Mouse (Mus musculus) embryonic facial prominence, embryonic 14.5 days (tissue): ENCODE results near the gene Shank1. TPM values are rescaled to one million over a fixed set of nuclear protein-coding genes. Genes with fewer than 3 reads are reported as not detected.

Experiments
- ATAC-seq: fragments of 200-750 bp; cut with Nextera tagmentation; 2 replicates; pipeline ENCODE4 v1.8.0; 2017; ENCODE audit warnings: low read depth, moderate number of reproducible peaks, moderate TSS enrichment
- DNase-seq: peaks from one replicate; pipeline ENCODE4 v3.0.0-alpha.2; 2015; ENCODE audit warnings: low spot score
- H3K27ac ChIP-seq: fragments of 300-500 bp; sonication (generic); replicated peaks from 2 replicates; pipeline ENCODE4 v1.5.1; 2014; ENCODE audit warnings: low read depth, mild to moderate bottlenecking, low read length, moderate library complexity
- H3K27me3 ChIP-seq: fragments of 300-500 bp; sonication (generic); replicated peaks from 2 replicates; pipeline ENCODE4 v1.6.1; 2014; ENCODE audit warnings: low read length; ENCODE audit not compliant: control insufficient read depth, insufficient read depth
- H3K36me3 ChIP-seq: fragments of 300-500 bp; sonication (generic); 2 replicates; pipeline ENCODE4 v1.6.1; 2014; ENCODE audit warnings: low read length, mixed read lengths; ENCODE audit not compliant: control insufficient read depth, insufficient read depth
- H3K4me1 ChIP-seq: fragments of 300-500 bp; sonication (generic); 2 replicates; pipeline ENCODE4 v1.6.1; 2014; ENCODE audit warnings: antibody characterized with exemption, low read length; ENCODE audit not compliant: control insufficient read depth, insufficient read depth
- H3K4me2 ChIP-seq: fragments of 300-500 bp; sonication (generic); 2 replicates; pipeline ENCODE4 v1.6.1; 2014; ENCODE audit warnings: low read depth, mild to moderate bottlenecking, low read length, moderate library complexity, mixed read lengths
- H3K4me3 ChIP-seq: fragments of 300-500 bp; sonication (generic); 2 replicates; pipeline ENCODE4 v1.5.1; 2014; ENCODE audit warnings: low read depth, mild to moderate bottlenecking, low read length
- H3K9ac ChIP-seq: fragments of 300-500 bp; sonication (generic); 2 replicates; pipeline ENCODE4 v1.6.1; 2014; ENCODE audit warnings: low read depth, mild to moderate bottlenecking, low read length, moderate library complexity, mixed read lengths
- H3K9me3 ChIP-seq: fragments of 300-500 bp; sonication (generic); 2 replicates; pipeline ENCODE4 v1.6.1; 2016; ENCODE audit warnings: low read length; ENCODE audit not compliant: control insufficient read depth
- WGBS: fragments of 180-500 bp; shearing (Covaris S2); extraction: QIAGEN DNeasy Blood & Tissue Kit; methylation state at CpG from one replicate; pipeline ENCODE4 v1.1.7; 2014; 5-methylcytosine and 5-hydroxymethylcytosine counted together
- polyA plus RNA-seq: library from polyadenylated mRNA; unstranded; fragments of >200 nt; fragmentation: Nextera tagmentation; extraction: Ambion mirVana; gene quantifications from 2 replicates; pipeline ENCODE4 v1.2.1, GENCODE M21; 2014

The Shank1 gene
- polyA plus RNA-seq, 1 experiment from 2014 or later, result 3.7 TPM

GRCm38 (mm10) chr7:44326614-44327013 is 16.6 kb downstream of the Shank1 start:
- no peak overlapping the region for H3K4me3 ChIP-seq
- H3K4me2 ChIP-seq, result no peak overlapping the region
- no peak for DNase-seq
- WGBS, result 63% methylated on average over 6 of the region's 6 CpGs
- H3K27ac ChIP-seq, result no peak overlapping the region
- no peaks in the 10 kb centered on the region for H3K27me3 ChIP-seq
- ATAC-seq, result no peak
- no peak overlapping the region for H3K9ac ChIP-seq
- H3K9me3 ChIP-seq, result no peaks in the 10 kb centered on the region
- no peaks in the 10 kb centered on the region for H3K4me1 ChIP-seq
- no peaks in the 10 kb centered on the region for H3K36me3 ChIP-seq

GRCm38 (mm10) chr7:44332336-44332735 is 22.3 kb downstream of the Shank1 start:
- H3K4me1 ChIP-seq, result peaks cover 6% of the 10 kb centered on the region; the same call in 1 of the 2 replicates

DNA sequence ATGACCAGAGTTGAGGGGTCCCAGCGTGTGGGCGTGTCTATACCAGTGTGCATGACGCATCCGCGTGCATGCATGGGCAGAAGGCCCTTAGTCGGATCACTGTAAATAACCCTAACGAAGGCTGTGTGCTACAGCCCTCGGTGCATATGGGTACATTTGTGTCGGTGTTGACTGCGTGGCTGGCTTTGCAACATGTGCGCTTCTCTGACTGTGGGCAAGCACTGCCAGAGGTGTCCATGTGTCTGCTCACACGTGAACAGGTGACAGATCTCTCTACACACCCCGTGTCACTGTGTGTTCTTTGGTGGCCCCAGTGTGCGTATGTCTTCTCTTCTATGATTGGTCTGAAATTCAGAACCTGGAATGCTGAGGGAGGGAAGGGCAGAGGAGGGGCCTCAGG is 24.1 kb downstream of the Shank1 start:
- no peaks in the 10 kb centered on the region for H3K9me3 ChIP-seq
- no peak overlapping the region for H3K9ac ChIP-seq
- ATAC-seq, result no peak
- DNase-seq, result no peak
- H3K4me2 ChIP-seq, result no peak overlapping the region
- H3K36me3 ChIP-seq, result no peaks in the 10 kb centered on the region
- peaks cover 60% of the 10 kb centered on the region for H3K27me3 ChIP-seq
- H3K4me3 ChIP-seq, result no peak overlapping the region
- 69% methylated on average over 14 of the region's 14 CpGs for WGBS
- H3K4me1 ChIP-seq, result peaks cover 6% of the 10 kb centered on the region; the same call in 1 of the 2 replicates
- H3K27ac ChIP-seq, result no peak overlapping the region

More at GRCm38 (mm10) chr7:44332336-44332735, 22.3 kb downstream of the Shank1 start:
- H3K4me3 ChIP-seq, result no peak overlapping the region
- H3K9me3 ChIP-seq, result no peaks in the 10 kb centered on the region
- H3K27me3 ChIP-seq, result peaks cover 42% of the 10 kb centered on the region
- H3K9ac ChIP-seq, result no peak overlapping the region
- WGBS, result 59% methylated on average over 3 of the region's 3 CpGs
- no peak for ATAC-seq
- no peak for DNase-seq
- no peaks in the 10 kb centered on the region for H3K36me3 ChIP-seq
- H3K4me2 ChIP-seq, result no peak overlapping the region
- no peak overlapping the region for H3K27ac ChIP-seq

- ATAC-seq, result peak; percentile 56; the same call in 1 of the 2 replicates
- 7% methylated on average over 14 of the region's 40 CpGs for WGBS
- H3K4me3 ChIP-seq, result peak overlapping the region; percentile 42
Measured at GRCm38 (mm10) chr7:44335031-44335878, 25.2 kb downstream of the Shank1 start.

DNA sequence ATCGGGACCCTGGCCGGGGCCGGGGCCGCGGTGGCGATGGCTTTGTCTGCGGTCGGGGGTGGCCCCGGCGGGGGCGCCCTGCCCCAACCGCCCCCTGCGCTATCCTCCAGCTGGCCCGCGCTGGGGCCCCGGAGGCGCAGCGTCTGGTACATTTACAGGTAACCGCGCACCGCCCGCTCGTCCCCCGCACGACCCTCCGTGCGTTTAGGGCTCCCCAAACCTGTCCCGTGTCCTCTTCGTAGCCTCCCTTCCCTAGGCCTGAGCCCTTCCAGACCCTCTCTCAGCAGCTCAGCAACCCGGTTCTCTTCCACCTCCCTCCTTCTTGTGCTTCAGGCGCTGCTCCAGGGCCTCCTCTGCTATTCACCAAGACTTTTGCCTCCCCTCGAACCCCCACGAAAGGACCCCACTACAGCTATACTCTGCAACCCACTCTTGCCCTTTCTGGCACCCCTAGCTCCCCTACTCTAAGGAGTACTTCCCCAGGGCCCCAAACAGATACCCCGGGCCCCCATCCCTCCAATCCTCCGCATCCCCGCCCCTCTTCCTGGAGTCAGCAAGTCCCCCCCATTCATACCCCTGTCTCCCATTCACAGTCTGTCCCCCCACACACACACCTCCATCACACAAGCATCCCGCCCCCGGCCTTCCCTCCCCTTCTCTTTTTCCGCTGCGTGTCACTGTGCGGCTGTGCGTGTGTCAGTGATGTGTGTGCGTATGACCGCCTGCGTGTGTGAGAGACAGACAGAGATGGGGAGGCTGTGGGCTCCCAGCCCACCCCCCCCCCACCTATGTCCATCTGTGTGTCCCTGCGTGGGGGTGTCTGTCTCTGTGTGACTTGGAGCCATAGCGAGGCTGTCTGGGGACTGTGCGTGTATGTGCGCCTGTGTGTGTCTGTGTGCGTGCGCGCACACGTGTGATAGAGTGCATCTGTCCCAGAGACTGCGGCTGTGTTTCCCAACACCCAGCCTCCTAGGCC is 26.3 kb downstream of the Shank1 start:
- Histone ChIP-seq H3K27me3 (peaks cover 74% of the 10 kb centered on the region), H3K36me3 (no peaks in the 10 kb centered on the region), H3K4me1 (peaks cover 6% of the 10 kb centered on the region; the same call in 1 of the 2 replicates), H3K4me2 (peak overlapping the region; percentile 73), H3K4me3 (peak overlapping the region; percentile 42), H3K27ac (no peak overlapping the region), H3K9ac (peak overlapping the region; percentile 30; the same call in 1 of the 2 replicates), H3K9me3 (no peaks in the 10 kb centered on the region)
- DNase-seq, result no peak
- 5% methylated on average over 31 of the region's 54 CpGs for WGBS
- peak; percentile 31; the same call in 1 of the 2 replicates for ATAC-seq

More at GRCm38 (mm10) chr7:44335031-44335878, 25.2 kb downstream of the Shank1 start:
- Histone ChIP-seq H3K27ac (no peak overlapping the region), H3K4me2 (peak overlapping the region; percentile 73), H3K27me3 (peaks cover 70% of the 10 kb centered on the region), H3K36me3 (no peaks in the 10 kb centered on the region), H3K9me3 (no peaks in the 10 kb centered on the region), H3K4me1 (peaks cover 6% of the 10 kb centered on the region; the same call in 1 of the 2 replicates), H3K9ac (peak overlapping the region; percentile 30; the same call in 1 of the 2 replicates)
- DNase-seq, result peak; percentile 50

DNA sequence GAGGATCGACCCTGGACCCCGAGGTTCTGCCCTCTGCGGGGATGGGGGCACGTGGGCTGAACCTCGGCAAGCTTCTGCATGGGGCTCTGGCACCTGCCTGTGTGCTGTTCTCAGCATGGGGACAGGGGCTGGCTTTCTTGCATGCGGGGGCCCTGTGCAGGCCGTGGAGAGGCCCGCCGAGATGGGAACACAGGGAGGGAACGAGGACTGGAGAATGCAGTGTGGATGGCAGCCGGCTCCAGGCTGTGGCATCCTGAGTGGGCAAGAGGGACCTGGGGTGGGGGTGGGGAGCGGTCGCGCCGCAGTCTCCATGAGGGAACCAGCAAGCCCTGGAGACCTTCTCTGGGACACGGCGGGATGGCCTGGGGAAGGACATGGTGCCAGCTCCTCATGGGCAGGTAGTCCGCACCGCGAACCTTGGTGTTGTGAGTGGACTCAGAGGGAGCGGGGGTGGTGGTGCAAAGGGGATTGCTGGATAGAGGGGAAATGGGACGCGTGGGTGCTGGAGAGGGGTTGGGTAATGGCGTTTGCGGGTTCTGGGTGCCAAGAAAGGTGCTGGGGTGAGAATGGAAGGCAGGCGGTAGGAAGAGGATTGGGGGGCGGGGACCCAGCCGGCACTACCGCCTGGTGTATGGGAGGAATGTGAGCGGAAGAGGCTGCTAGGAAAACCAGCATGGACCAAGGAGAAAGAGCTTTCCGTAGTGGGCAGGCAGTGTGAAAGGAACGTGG is 27.2 kb downstream of the Shank1 start:
- 3% methylated on average over 32 of the region's 32 CpGs for WGBS
- no peak overlapping the region for H3K4me3 ChIP-seq
- no peaks in the 10 kb centered on the region for H3K9me3 ChIP-seq
- no peak for ATAC-seq
- no peaks in the 10 kb centered on the region for H3K36me3 ChIP-seq
- H3K27me3 ChIP-seq, result peaks cover 74% of the 10 kb centered on the region
- H3K9ac ChIP-seq, result no peak overlapping the region
- no peak overlapping the region for H3K27ac ChIP-seq
- peaks cover 6% of the 10 kb centered on the region; the same call in 1 of the 2 replicates for H3K4me1 ChIP-seq
- H3K4me2 ChIP-seq, result peak overlapping the region; percentile 73; the same call in 1 of the 2 replicates
- DNase-seq, result no peak

DNA sequence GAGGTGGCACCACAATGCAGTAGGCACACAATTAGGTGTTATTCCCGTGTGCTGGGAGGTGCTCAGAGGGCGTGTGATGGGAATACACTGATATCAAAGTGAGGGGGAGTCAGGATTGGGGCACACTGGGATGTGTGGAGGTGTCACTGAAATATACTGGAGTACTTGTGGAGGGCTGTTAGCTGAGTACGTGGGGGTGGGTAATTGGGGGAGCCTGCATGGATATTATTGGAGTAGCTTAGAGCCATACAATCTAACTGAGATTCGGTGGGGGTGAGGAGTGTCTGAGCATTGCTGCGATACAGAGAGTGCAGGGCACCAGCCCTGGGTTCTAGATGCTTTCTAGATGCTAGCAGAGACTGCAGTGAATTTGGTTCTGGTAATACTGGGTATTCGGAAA is 30.2 kb downstream of the Shank1 start:
- WGBS, result 60% methylated on average over 6 of the region's 6 CpGs
- Histone ChIP-seq H3K36me3 (no peaks in the 10 kb centered on the region), H3K4me1 (peaks cover 6% of the 10 kb centered on the region; the same call in 1 of the 2 replicates), H3K9ac (no peak overlapping the region), H3K27ac (no peak overlapping the region), H3K4me2 (no peak overlapping the region), H3K4me3 (no peak overlapping the region), H3K9me3 (no peaks in the 10 kb centered on the region), H3K27me3 (peaks cover 57% of the 10 kb centered on the region)
- DNase-seq (no peak), ATAC-seq (no peak)

DNA sequence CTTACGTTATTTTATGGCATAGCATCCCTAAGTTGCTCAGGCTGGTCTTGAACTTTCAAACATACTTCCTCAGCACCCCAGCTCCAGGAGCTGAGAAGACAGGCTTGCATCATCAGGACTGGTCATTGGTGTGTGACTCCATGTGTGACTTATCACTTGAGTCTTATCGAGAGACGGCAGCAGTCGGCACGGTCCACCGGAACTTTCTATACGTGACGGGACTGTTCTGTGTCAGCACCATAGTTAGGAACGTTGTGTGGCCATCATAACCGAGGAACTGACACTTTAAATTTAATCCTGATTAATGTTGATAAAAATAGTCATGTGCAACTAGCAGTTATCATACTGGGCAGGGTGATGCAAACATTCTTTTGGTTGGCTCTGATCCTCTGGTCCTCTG is 31.1 kb downstream of the Shank1 start:
- 0 out of 2 replicates have a peak, but pooled peaks cover 2% of the 10 kb centered on the region for H3K4me1 ChIP-seq
- DNase-seq, result no peak
- no peak overlapping the region for H3K9ac ChIP-seq
- no peak overlapping the region for H3K4me3 ChIP-seq
- peaks cover 48% of the 10 kb centered on the region for H3K27me3 ChIP-seq
- H3K36me3 ChIP-seq, result no peaks in the 10 kb centered on the region
- H3K9me3 ChIP-seq, result no peaks in the 10 kb centered on the region
- H3K27ac ChIP-seq, result no peak overlapping the region
- no peak overlapping the region for H3K4me2 ChIP-seq
- 85% methylated on average over 10 of the region's 10 CpGs for WGBS
- ATAC-seq, result no peak
